Mouse (Mus musculus) WW6 (cell line): ENCODE results near the gene Rab13.
A peak's percentile ranks its signal among the peaks of the same experiment; 100 is the strongest.

Experiments
- DNase-seq: peaks from one replicate; pipeline ENCODE4 v3.0.0-alpha.2; 2013; ENCODE audit warnings: low read depth, low spot score

Rab13 gene

DNA sequence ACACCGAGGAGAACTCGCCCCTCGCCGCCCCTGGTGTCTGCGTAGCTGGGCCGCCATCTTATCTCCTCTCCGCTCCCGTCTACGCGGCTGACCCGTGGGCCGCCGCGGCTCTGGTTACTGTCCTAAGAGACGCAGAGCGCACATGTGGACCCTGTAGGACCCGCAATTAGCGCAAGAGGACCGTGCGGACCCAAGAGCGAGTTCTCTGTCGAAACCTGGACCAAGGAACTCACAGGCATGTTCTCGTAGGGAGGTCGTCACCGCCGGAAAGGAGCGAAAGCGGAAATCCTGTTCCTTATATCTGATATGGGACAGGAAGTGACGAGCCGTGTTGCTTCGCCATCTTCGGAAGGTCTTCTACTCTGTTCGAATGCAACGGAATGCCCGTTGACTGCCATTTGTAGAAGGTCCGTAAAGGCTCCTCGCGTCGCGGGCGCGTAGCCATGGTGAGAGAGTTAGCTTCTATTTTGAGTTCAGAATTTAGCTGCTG is at the start of gene Rab13, which contains the start of gene Rps27:
TSS of gene Rab13 (plus strand) at position 319 of the 490 bp plus-strand sequence.
TSS of gene Rps27 (minus strand) at position 275 of the 490 bp plus-strand sequence.
- DNase-seq, result peak; percentile 70

DNA sequence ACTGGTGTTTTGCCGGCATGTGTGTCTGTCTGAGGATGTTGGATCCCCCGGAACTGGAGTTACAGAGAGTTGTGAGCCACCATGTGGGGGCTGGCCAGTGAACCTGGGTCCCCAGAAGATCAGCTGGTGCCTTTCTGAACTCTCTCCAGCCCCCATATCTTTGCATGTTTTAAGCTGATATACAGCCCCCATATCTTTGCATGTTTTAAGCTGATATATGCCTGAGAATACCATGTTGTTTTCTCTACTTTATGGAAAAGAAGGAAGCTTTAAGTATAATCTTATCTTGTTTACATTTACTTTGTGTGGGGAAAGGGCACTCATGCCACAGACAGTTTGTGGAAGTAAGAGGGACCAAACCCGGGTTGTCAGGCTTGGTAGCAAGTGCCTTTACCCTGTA is 33.9 kb upstream of the Rab13 start:
- no peak for DNase-seq

- no peak for DNase-seq
Observed at GRCm38 (mm10) chr3:90183581-90183980, 29.9 kb upstream of the Rab13 start.

- no peak for DNase-seq
Observed at GRCm38 (mm10) chr3:90190859-90191510, 22.5 kb upstream of the Rab13 start.

- no peak for DNase-seq
Observed at GRCm38 (mm10) chr3:90194759-90195158, 18.7 kb upstream of the Rab13 start.

- DNase-seq, result no peak
Observed at GRCm38 (mm10) chr3:90195644-90196043, 17.9 kb upstream of the Rab13 start.

GRCm38 (mm10) chr3:90197548-90197947 is 15.9 kb upstream of the Rab13 start:
- no peak for DNase-seq

- DNase-seq, result no peak
Observed at GRCm38 (mm10) chr3:90202884-90203283, 10.6 kb upstream of the Rab13 start.

DNA sequence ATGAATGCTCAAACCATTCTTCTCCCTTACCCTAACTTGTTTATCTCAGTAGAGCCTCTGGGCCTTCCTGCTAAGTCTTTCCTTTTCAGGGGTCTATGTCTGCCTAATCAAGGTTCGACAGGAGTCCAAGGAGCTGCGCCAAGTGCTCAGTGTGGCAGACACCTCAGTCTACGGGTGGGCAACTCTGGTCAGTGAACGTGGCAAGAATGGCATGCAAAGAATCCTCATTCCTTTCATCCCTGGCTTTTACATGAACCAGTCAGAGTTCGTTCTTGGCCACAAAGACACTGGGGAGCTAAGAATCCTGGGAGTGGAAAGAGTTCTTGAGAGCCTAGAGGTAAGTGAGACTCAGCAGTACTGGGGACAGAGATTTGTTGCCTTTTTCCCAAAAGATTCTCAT is 9.9 kb upstream of the Rab13 start:
- DNase-seq, result no peak

GRCm38 (mm10) chr3:90204582-90204981 is 8.9 kb upstream of the Rab13 start:
- no peak for DNase-seq

- DNase-seq, result no peak
Observed at GRCm38 (mm10) chr3:90208662-90209061, 4.8 kb upstream of the Rab13 start.

DNA sequence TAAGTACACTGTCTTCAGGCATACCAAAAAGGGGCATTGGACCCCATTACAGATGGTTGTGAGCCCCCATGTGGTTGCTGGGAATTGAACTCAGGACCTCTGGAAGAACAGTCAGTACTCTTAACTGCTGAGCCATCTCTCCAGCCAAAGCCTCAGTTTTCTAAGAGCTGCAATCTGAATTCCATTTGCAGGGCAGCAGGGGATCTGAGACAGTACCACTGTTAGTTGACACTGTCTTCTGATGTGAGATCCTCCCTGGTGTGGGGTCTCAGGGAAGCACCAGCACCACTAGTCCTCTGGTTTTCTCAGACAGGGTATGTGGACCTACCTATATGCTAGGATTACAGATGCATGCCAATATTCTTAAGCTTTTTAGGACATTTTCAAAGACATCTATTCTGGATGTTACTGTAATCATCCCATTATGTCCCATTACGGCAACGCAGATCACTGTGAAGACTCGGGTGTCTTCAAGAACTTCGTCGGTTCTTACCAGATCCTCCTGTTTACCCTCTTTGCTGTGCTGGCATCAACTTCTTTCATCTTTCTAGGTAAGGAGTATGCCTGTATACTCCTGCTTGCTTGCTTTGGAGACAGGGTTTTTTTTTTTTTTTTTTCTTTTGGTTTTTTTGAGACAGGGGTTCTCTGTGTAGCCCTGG is 3.5 kb upstream of the Rab13 start:
- DNase-seq, result no peak

- no peak for DNase-seq
Observed at GRCm38 (mm10) chr3:90211475-90212398, 1.8 kb upstream of the Rab13 start.

DNA sequence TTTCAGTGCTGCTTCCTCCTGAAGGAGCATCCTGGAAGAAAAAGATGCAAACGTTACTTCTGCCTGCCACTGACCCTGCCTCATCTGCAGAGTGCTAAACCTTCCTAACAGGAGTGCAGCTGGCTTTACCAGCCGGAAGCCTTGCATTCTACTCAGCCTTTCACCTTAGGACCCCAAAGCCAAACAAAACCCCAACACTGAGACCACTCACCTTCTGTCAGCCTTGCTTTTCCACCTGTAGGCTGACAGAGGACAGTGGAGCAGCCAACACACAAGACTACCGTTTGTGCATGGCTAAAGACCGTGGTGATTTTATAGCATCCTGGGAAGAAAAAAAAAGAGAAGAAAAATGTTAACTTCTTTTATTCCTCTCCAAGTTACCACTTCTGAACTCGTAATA is 772 bp upstream of the Rab13 start:
- DNase-seq, result no peak

DNA sequence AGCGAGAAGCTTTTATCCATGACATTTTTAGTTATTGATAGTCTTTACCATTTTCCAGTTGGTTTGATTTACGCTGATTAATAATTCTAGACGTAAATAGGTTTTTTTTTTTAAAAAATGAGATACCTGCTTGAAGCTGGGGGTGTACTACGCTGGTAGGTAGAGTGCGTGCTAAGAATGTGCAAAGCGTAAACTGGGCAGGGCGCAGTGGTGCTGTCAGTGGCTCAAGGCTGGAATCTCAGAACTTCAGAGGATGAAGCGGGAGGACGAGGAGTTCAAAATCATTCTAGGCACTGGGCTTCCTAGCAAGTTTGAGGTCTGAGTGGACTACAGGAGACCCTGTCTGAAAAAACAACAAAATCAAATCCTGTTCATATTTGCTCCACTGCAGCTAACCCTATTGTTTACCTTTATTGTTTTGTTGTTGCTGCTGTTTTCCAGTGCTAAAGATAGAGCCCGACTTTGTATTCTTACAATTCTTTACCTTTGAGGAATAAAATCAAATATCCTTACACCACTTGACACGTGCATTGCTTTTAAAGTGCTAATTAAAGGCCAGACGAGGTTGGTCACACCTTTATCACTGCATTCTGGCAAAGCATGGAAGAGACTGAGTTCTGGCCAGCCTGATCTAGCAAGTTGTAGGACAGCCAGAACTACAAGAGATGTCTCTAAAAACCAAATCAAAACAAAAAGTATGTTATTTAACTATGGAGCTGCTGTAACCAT is 625 bp downstream of the Rab13 start:
- DNase-seq, result no peak

DNA sequence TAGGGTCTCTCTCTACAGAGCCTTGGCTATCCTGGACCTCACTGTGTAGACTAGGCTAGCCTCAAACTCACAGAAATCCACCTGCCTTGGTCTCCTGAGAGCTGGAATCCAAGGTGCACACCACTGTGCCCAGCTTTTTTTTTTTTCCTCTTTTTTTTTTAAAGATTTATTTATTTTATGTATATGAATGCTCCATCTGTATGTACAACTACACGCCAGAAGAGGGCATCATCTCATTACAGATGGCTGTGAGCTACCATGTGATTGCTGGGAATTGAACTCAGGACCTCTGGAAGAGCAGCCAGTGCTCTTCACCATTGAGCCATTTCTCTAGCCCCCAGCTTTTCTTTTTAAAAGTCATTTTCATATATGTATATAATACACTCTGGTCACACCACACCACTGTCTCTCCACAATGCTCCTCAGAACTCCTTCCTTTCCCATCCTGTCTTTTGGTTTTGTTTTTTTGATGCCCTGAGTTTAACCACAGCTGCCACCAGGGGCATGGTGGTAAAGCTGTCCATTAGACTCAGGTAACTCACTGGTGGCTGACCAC is 2.4 kb downstream of the Rab13 start:
- DNase-seq, result no peak

- DNase-seq, result no peak
Observed at GRCm38 (mm10) chr3:90220088-90220487, 6.6 kb downstream of the Rab13 start.

- no peak for DNase-seq
Observed at GRCm38 (mm10) chr3:90220531-90220951, 7.0 kb downstream of the Rab13 start.

- no peak for DNase-seq
Observed at GRCm38 (mm10) chr3:90221123-90221522, 7.6 kb downstream of the Rab13 start.

DNA sequence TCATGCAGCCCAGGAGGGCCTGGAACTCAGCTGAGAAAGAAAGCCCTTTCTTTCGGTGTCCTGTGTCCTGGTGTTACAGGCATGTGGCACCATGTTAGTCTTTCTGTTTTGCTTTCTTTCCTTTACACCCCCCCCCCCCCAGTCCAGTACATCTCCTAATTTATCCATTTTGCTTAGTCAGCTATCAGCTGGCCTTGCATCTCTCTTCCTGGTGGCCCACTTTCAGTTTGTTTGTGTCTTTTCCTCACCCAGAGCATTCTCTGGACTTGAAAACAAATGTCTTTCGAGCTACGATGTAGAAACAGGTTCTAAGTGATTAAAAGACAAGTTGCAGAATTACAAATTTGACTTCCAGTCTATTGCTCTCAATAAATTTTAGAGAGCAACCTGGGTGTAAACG is 9.0 kb downstream of the Rab13 start:
- DNase-seq, result no peak

- no peak for DNase-seq
Observed at GRCm38 (mm10) chr3:90222941-90223340, 9.4 kb downstream of the Rab13 start.
